8 mouse cellular contexts compared by ENCODE assay signal in genomic region chr11:70247136-70247845, GRCm38 (mm10). TPM values are rescaled to one million over a fixed set of nuclear protein-coding genes. Genes with fewer than 3 reads are reported as not detected.
DNase-seq lines count a peak whose midpoint lies in the region; ATAC-seq lines count a peak whose summit lies in the region.

No protein-coding gene starts in this region.

- no peaks in the 10 kb centered on the region for H3K4me1 ChIP-seq in limb, embryonic 11.5 days (ENCODE audit: control insufficient read depth, insufficient read depth, low read length)
- H3K4me1 ChIP-seq in limb, embryonic 10.5 days: no peaks in the 10 kb centered on the region
- H3K4me1 ChIP-seq in embryonic facial prominence, embryonic 10.5 days: no peaks in the 10 kb centered on the region

- H3K9ac ChIP-seq in limb, embryonic 11.5 days (ENCODE audit: low read length): no peak overlapping the region

- 50% methylated on average over 9 of the region's 9 CpGs for WGBS in limb, embryonic 11.5 days
- WGBS in limb, embryonic 10.5 days: 55% methylated on average over 9 of the region's 9 CpGs
- 50% methylated on average over 9 of the region's 9 CpGs for WGBS in embryonic facial prominence, embryonic 10.5 days

- no peak for ATAC-seq in limb, embryonic 11.5 days (ENCODE audit: insufficient number of reproducible peaks, low FRiP score, low TSS enrichment, low read depth)

- H3K9me3 ChIP-seq in limb, embryonic 11.5 days (ENCODE audit: control insufficient read depth, low read length): no peaks in the 10 kb centered on the region
- no peaks in the 10 kb centered on the region for H3K9me3 ChIP-seq in limb, embryonic 10.5 days (replicated peaks)
- H3K9me3 ChIP-seq in embryonic facial prominence, embryonic 10.5 days: no peaks in the 10 kb centered on the region

- no peak overlapping the region for H3K4me3 ChIP-seq in limb, embryonic 11.5 days (ENCODE audit: low read depth, low read length)
- no peak overlapping the region for H3K4me3 ChIP-seq in limb, embryonic 10.5 days
- H3K4me3 ChIP-seq in embryonic facial prominence, embryonic 10.5 days: no peak overlapping the region

- no peak overlapping the region for H3K27ac ChIP-seq in limb, embryonic 11.5 days (replicated peaks; ENCODE audit: low read depth, low read length)
- H3K27ac ChIP-seq in limb, embryonic 10.5 days: no peak overlapping the region
- H3K27ac ChIP-seq in embryonic facial prominence, embryonic 10.5 days (replicated peaks): no peak overlapping the region

- peaks cover 3% of the 10 kb centered on the region; the same call in 1 of the 2 replicates for H3K27me3 ChIP-seq in limb, embryonic 11.5 days (ENCODE audit: control insufficient read depth, insufficient read depth, low read length)
- peaks cover 41% of the 10 kb centered on the region for H3K27me3 ChIP-seq in limb, embryonic 10.5 days (ENCODE audit: low read depth, poor library complexity, severe bottlenecking)
- peaks cover 24% of the 10 kb centered on the region for H3K27me3 ChIP-seq in embryonic facial prominence, embryonic 10.5 days (replicated peaks; ENCODE audit: low read depth, poor library complexity, severe bottlenecking)

- intact Hi-C loops in left cerebral cortex, postnatal 25 days (cut with DNase I): no loop called here

- H3K4me2 ChIP-seq in limb, embryonic 11.5 days (ENCODE audit: low read depth, severe bottlenecking): no peak overlapping the region

- H3K36me3 ChIP-seq in limb, embryonic 11.5 days (ENCODE audit: control insufficient read depth, insufficient read depth, low read length): no peaks in the 10 kb centered on the region
- H3K36me3 ChIP-seq in limb, embryonic 10.5 days: no peaks in the 10 kb centered on the region
- H3K36me3 ChIP-seq in embryonic facial prominence, embryonic 10.5 days (replicated peaks): no peaks in the 10 kb centered on the region

- DNase-seq in adrenal gland, adult (ENCODE audit: inconsistent age in 2 of 2, low spot score in 1 of 2): peak; percentile 63 to 92
- DNase-seq in adrenal gland, adult 8-10 months: no peak
- peak; percentile 78 for DNase-seq in limb, embryonic 11.5 days (ENCODE audit: low spot score)
- DNase-seq in limb, embryonic 10.5 days (ENCODE audit: low spot score): no peak
- peak; percentile 88 for DNase-seq in adrenal gland, postnatal 10 days
- DNase-seq in embryonic facial prominence, embryonic 10.5 days (ENCODE audit: low spot score): peak; percentile 66
- peak; percentile 59 for DNase-seq in left cerebral cortex, postnatal 25 days (ENCODE audit: low spot score in 2 of 2)
- peak; percentile 80 for DNase-seq in retina, postnatal 1 day

RNA-seq across cellular contexts. Expression of gene Rnasek, which starts 7.6 kb away (rescaled TPM):
- 100 to 1,000 TPM; 152 to 326 (median 207) TPM for total RNA-seq in adrenal gland, adult 8-10 months (2022)
- polyA plus RNA-seq in limb, embryonic 11.5 days (2014; fragmentation: Nextera tagmentation; extraction: Ambion mirVana): 94.1 and 94.6 TPM in 2 replicates
- 84.7 and 93.5 TPM in 2 replicates for polyA plus RNA-seq in limb, embryonic 10.5 days (2016; fragmentation: Nextera tagmentation; extraction: Ambion mirVana)
- total RNA-seq in adrenal gland, postnatal 10 days (2021): 100 to 1,000 TPM; 139 to 162 TPM
- polyA plus RNA-seq in embryonic facial prominence, embryonic 10.5 days (2016; fragmentation: Nextera tagmentation; extraction: Ambion mirVana): 96.4 and 106 TPM in 2 replicates
- total RNA-seq in left cerebral cortex, postnatal 25 days (2021): 100 to 1,000 TPM; 261 to 273 TPM

RNA-seq across cellular contexts. Expression of gene Gm21988, which starts 7.7 kb away (rescaled TPM):
- total RNA-seq in adrenal gland, adult 8-10 months (2022): 1 to 10 TPM; 3.9 to 6.7 (median 5.3) TPM
- 8.2 and 10.5 TPM in 2 replicates for polyA plus RNA-seq in limb, embryonic 11.5 days (2014; fragmentation: Nextera tagmentation; extraction: Ambion mirVana)
- polyA plus RNA-seq in limb, embryonic 10.5 days (2016; fragmentation: Nextera tagmentation; extraction: Ambion mirVana): 9.7 TPM in 2 replicates
- total RNA-seq in adrenal gland, postnatal 10 days (2021): 1 to 10 TPM; 4.0 to 4.9 TPM
- 7.9 and 10.7 TPM in 2 replicates for polyA plus RNA-seq in embryonic facial prominence, embryonic 10.5 days (2016; fragmentation: Nextera tagmentation; extraction: Ambion mirVana)
- total RNA-seq in left cerebral cortex, postnatal 25 days (2021): 1 to 10 TPM; 5.2 to 6.0 TPM

RNA-seq across cellular contexts. Expression of gene Alox12, which starts 7.9 kb away (rescaled TPM):
- total RNA-seq in adrenal gland, adult 8-10 months (2022): 1 to 10 TPM; 1.0 to 2.1 (median 1.7) TPM
- polyA plus RNA-seq in limb, embryonic 11.5 days (2014; fragmentation: Nextera tagmentation; extraction: Ambion mirVana): 3.3 and 3.6 TPM in 2 replicates
- polyA plus RNA-seq in limb, embryonic 10.5 days (2016; fragmentation: Nextera tagmentation; extraction: Ambion mirVana): 2.0 and 2.9 TPM in 2 replicates
- 1 to 10 TPM; 2.4 to 2.7 TPM for total RNA-seq in adrenal gland, postnatal 10 days (2021)
- polyA plus RNA-seq in embryonic facial prominence, embryonic 10.5 days (2016; fragmentation: Nextera tagmentation; extraction: Ambion mirVana): 2.7 and 3.9 TPM in 2 replicates
- total RNA-seq in left cerebral cortex, postnatal 25 days (2021): under 1 TPM in 1 of 2 experiments, not detected in 1; 0.23 TPM

RNA-seq across cellular contexts. Expression of gene 0610010K14Rik, which starts 9.6 kb away (rescaled TPM):
- 10 to 100 TPM; 38.2 to 52.6 (median 44.5) TPM for total RNA-seq in adrenal gland, adult 8-10 months (2022)
- 216 and 218 TPM in 2 replicates for polyA plus RNA-seq in limb, embryonic 11.5 days (2014; fragmentation: Nextera tagmentation; extraction: Ambion mirVana)
- polyA plus RNA-seq in limb, embryonic 10.5 days (2016; fragmentation: Nextera tagmentation; extraction: Ambion mirVana): 220 and 235 TPM in 2 replicates
- total RNA-seq in adrenal gland, postnatal 10 days (2021): 10 to 100 TPM; 58.6 to 62.3 TPM
- 210 and 215 TPM in 2 replicates for polyA plus RNA-seq in embryonic facial prominence, embryonic 10.5 days (2016; fragmentation: Nextera tagmentation; extraction: Ambion mirVana)
- 10 to 100 TPM; 45.9 to 47.1 TPM for total RNA-seq in left cerebral cortex, postnatal 25 days (2021)

RNA-seq across cellular contexts. Expression of gene Bcl6b, which starts 17.7 kb away (rescaled TPM):
- total RNA-seq in adrenal gland, adult 8-10 months (2022): 10 to 100 TPM in 2 of 4 experiments, 1 to 10 TPM in 2; 6.4 to 25.1 (median 10.5) TPM
- 7.3 and 7.5 TPM in 2 replicates for polyA plus RNA-seq in limb, embryonic 11.5 days (2014; fragmentation: Nextera tagmentation; extraction: Ambion mirVana)
- polyA plus RNA-seq in limb, embryonic 10.5 days (2016; fragmentation: Nextera tagmentation; extraction: Ambion mirVana): 5.6 and 7.5 TPM in 2 replicates
- 10 to 100 TPM; 27.1 to 31.1 TPM for total RNA-seq in adrenal gland, postnatal 10 days (2021)
- 5.0 and 7.2 TPM in 2 replicates for polyA plus RNA-seq in embryonic facial prominence, embryonic 10.5 days (2016; fragmentation: Nextera tagmentation; extraction: Ambion mirVana)
- total RNA-seq in left cerebral cortex, postnatal 25 days (2021): 1 to 10 TPM; 1.7 to 2.2 TPM

Comparison
In these comparisons a context has a peak if more than half of its experiments do, and no peak if none do; other contexts are left out.
1. DNase-seq: peak in adrenal gland, adult (2 of 2), limb, embryonic 11.5 days (single experiment), adrenal gland, postnatal 10 days (single experiment), embryonic facial prominence, embryonic 10.5 days (single experiment), left cerebral cortex, postnatal 25 days (2 of 2) and retina, postnatal 1 day (single experiment); none in adrenal gland, adult 8-10 months (single experiment) and limb, embryonic 10.5 days (single experiment).